Mouse (Mus musculus): ENCODE results near the gene Nom1. TPM values are rescaled to one million over a fixed set of nuclear protein-coding genes. Genes with fewer than 3 reads are reported as not detected.

Gene Nom1
- polyA plus RNA-seq, 1 experiment = 14.4 TPM

DNA sequence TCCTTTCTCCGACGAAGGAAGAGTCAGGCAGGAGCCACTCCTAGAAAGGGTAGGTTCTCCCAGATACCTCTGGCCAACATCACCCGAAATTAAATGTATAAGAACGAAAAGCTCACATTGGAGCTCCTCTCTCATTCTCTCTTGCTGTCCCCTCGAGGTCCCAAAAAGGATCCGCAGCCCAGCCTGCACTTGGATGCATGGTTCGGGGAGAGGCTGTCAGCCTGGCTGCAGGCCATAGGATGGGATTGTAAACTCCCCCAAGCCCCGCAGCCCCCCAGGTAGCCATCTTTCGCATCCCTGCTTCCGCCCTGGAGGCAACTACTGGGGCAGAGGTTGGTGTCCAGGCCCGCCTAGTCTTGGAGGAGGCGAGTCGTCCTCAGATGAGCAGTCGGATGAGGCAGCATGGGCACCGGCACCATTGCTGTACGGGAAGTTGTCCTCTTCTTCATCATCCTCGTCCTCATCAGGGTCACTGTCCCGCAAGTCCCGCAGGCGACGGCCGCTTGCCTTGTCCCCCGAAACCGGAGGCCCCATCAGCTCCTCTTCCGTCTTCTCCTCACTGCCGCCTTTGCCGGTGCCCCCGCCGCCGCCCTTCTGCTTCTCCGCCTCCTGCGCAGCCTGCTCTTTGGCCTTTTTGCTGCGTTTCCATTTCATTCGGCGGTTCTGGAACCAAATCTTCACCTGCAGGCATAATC lies 39.2 kb downstream of the Nom1 start:
- DNase-seq (ENCODE audit: low read depth) = no peak
- TF ChIP-seq POLR2A (IDR thresholded peaks at IDR 0.05; ENCODE audit: borderline replicate concordance, extremely low read depth, insufficient read depth, insufficient read length, poor library complexity, severe bottlenecking) (no peak), CTCF (IDR thresholded peaks at IDR 0.05; ENCODE audit: borderline replicate concordance, extremely low read depth, insufficient read depth, insufficient read length) (no peak)

DNA sequence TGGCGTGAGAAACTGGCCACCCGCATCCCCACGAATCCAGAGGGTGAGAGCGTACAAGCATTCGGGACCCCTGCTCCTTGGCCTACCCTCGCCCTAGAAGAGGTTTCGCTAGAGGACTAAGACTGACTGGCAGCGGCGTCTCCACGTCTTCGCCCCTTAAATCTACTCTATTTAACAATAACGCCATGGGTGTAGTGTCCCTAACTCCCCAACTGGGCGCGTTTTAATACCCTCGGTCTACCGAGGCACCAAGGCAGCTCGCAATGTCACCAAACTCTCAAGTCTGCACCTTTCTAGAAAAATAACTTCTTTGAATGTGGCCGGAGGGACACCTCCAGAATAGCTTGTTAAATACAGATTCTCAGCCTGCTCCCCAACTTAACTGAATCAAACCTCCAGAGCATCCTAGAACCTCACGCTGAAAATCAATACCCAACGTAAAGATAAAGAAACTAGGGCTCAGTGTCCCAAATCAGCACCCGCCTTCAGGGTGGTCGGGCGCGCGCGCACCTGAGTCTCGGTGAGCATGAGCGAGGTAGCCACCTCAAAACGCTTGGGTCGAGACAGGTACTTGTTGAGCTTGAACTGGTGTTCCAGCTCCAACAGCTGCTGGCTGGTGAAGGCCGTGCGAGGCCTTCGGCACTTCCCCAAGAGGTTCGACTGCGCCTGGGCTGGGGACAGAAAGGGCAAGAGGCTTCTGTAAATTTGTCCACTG lies 39.9 kb downstream of the Nom1 start:
- TF ChIP-seq CTCF (IDR thresholded peaks at IDR 0.05; ENCODE audit: borderline replicate concordance, extremely low read depth, insufficient read depth, insufficient read length) = no peak
- no peak for TF ChIP-seq POLR2A (IDR thresholded peaks at IDR 0.05; ENCODE audit: borderline replicate concordance, extremely low read depth, insufficient read depth, insufficient read length, poor library complexity, severe bottlenecking)
- no peak for DNase-seq (ENCODE audit: low read depth)

DNA sequence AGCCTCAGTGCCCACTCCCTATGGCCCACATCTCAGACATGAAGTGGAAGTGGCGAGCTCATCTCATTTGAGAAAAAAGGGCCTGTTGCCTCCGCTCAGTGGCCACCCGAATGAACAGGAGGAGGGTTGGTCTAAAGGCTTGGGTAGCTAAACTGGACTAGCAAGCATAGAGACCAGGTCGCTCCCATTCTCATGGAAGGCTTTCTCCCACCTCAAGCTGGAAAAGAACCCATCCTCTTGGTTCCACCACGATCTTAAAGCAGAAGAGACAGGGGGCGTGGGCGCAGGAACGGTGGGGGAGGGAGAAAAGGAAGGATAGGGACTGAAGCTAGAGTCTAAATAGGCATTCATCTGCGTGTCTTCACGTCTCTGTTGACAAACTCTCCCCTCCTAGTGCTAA lies 40.6 kb downstream of the Nom1 start:
- TF ChIP-seq POLR2A (IDR thresholded peaks at IDR 0.05; ENCODE audit: borderline replicate concordance, extremely low read depth, insufficient read depth, insufficient read length, poor library complexity, severe bottlenecking) = no peak
- TF ChIP-seq CTCF (IDR thresholded peaks at IDR 0.05; ENCODE audit: borderline replicate concordance, extremely low read depth, insufficient read depth, insufficient read length) = no peak
- DNase-seq (ENCODE audit: low read depth) = no peak

DNA sequence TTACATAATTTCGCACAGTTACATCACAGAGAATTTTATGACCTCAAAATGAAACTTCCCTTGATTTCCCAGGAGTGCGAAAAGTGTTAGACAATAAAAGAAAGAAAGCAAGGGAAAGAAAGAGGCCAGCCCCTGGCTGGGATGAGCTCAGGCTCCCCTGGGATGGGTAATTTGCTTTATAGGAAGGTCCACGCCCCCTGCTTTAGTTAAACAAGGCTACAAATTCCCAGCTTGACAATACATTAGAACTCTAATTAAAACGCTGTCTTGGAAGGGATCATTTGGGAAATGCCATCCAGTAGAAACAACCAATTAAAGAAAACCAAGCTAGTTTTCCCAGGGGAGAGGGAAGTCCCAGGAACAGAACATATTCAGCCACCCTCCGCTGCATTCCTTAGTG lies 41.1 kb downstream of the Nom1 start:
- peak; percentile 46 for DNase-seq (ENCODE audit: low read depth)
- no peak for TF ChIP-seq POLR2A (IDR thresholded peaks at IDR 0.05; ENCODE audit: borderline replicate concordance, extremely low read depth, insufficient read depth, insufficient read length, poor library complexity, severe bottlenecking)
- no peak for TF ChIP-seq CTCF (IDR thresholded peaks at IDR 0.05; ENCODE audit: borderline replicate concordance, extremely low read depth, insufficient read depth, insufficient read length)

DNA sequence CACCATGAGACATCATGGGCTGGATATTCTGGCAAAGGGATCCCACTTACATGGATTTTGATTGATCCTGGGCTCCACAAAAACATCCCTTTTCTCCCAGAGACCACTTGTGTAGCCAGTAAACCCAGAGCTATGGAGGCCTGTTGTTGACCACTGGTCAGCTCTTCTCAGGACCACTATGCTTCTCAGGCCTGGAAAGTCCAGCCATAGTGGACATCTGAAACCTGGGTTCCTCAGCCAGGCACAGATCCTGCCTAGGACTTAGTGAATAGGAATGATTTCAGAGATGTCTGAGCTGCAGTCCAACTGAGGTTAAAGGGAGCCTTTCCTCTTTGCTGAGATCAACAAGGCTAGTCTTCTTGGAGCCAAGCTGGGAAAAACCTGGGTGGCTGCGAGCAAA lies 41.6 kb downstream of the Nom1 start:
- TF ChIP-seq POLR2A (IDR thresholded peaks at IDR 0.05; ENCODE audit: borderline replicate concordance, extremely low read depth, insufficient read depth, insufficient read length, poor library complexity, severe bottlenecking) (no peak), CTCF (IDR thresholded peaks at IDR 0.05; ENCODE audit: borderline replicate concordance, extremely low read depth, insufficient read depth, insufficient read length) (no peak)
- DNase-seq (ENCODE audit: low read depth) = no peak

DNA sequence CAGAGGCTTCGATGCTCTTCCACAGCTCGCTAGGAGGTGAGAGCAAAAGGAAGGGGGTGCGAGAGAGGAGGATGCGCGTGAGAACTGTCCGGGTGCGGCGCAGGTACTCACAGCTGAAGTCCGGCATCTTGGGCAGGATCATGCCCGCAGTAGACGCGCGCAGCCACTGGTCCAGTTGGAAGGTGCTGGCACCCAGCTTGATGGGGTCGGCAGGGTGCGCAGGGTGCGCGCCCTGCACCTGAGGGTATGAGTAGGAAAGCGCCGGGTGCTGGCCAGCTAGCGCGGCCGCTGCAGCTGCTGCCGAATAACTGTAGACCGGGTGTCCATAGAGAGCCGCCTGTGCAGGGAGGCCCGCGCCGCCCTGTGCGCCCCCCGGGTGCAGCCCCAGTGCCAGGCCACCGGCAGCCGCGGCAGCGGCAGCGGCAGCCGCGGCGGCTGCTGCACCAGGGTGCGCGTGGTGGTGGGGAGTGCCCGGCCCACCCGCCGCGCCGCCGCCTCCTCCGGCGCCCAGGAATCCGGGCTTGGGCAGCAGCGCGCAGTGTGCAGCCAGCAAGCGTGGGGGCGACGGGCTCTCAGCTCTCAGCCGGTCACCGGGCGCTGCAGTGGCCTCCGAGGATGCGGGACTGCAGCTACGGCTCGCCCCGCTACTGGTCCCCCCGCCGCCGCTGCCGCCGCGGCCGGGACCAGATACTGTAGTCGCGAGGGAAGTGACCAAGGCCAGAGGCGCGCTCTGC lies 43.2 kb downstream of the Nom1 start:
- no peak for DNase-seq (ENCODE audit: low read depth)
- TF ChIP-seq CTCF (IDR thresholded peaks at IDR 0.05; ENCODE audit: borderline replicate concordance, extremely low read depth, insufficient read depth, insufficient read length) (no peak), POLR2A (IDR thresholded peaks at IDR 0.05; ENCODE audit: borderline replicate concordance, extremely low read depth, insufficient read depth, insufficient read length, poor library complexity, severe bottlenecking) (no peak)

DNA sequence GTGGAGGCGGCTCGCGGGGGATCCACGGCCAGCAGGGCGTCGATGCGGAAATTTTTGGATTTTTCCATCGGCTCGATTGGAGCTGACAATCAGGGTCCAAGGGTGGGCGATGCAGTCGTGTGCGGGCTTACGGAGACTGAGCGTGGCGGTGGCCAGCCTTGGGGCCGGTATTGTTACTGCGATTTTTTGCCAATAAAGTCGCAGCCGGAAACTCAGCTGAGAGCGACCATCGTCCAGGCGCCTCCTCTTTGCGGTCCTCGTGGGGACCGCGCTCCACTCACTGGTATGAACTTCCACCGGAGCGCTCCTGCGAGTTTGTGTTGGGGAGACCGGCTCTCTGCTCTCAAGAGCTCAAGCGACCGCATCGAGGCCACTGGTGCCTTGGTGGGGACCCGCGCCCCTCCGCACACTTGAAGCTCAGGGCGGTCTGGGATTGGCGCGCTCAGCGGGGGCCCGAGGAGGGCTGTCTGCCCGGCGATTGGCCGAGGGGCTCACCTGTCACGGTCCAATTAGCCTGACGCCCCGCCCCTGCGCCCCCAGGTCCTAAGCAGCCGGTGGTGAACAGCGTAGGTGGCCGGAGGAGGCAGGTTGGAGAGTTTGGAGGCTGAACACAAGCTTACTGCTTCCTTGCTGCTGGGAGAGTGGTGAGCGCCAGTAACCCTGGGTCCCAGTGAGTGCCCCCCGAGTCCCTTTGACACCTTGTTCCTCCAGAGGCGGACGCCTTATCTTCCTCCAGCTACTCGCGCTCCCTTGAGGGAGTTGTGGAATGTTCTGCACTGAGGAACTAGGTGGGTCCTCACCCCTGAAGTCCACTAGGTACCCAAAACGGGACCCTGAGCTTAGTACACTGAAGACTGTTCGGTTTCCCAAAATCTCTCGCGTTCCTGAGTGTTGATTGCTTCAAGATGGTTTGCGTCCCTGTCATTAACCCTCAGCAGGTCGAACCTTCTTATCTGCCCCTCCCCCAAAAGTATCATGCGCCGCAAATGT lies 44.0 kb downstream of the Nom1 start, which contains the start of gene Mnx1:
Gene Mnx1 (minus strand): TSS at position 263 of the 990 bp plus-strand sequence.
- TF ChIP-seq CTCF (IDR thresholded peaks at IDR 0.05; ENCODE audit: borderline replicate concordance, extremely low read depth, insufficient read depth, insufficient read length) (no peak), POLR2A (IDR thresholded peaks at IDR 0.05; ENCODE audit: borderline replicate concordance, extremely low read depth, insufficient read depth, insufficient read length, poor library complexity, severe bottlenecking) (no peak)
- DNase-seq (ENCODE audit: low read depth) = no peak

DNA sequence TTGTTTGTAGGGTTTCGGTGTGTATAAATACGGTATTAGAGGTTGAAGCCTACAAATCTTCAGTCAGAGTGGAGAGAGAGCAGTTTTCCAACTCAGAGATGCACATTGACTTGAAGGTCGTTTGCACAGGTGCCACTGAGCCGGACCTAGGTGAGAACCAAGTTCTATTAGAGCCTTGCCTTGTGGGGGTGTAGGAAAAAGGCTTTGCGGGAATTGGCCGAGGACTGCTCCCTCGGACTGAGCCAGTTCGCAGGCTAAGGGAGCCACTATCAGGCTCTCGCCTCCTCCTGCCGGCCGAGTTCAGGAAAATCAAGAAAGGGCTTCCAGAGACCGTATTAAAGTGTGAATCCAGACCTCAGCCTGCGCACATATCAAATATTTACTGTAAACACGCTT lies 44.7 kb downstream of the Nom1 start:
- peak; percentile 71 for DNase-seq (ENCODE audit: low read depth)
- peak; percentile 55; the same call in 1 of the 2 replicates for TF ChIP-seq CTCF (IDR thresholded peaks at IDR 0.05; ENCODE audit: borderline replicate concordance, extremely low read depth, insufficient read depth, insufficient read length)
- no peak for TF ChIP-seq POLR2A (IDR thresholded peaks at IDR 0.05; ENCODE audit: borderline replicate concordance, extremely low read depth, insufficient read depth, insufficient read length, poor library complexity, severe bottlenecking)

DNA sequence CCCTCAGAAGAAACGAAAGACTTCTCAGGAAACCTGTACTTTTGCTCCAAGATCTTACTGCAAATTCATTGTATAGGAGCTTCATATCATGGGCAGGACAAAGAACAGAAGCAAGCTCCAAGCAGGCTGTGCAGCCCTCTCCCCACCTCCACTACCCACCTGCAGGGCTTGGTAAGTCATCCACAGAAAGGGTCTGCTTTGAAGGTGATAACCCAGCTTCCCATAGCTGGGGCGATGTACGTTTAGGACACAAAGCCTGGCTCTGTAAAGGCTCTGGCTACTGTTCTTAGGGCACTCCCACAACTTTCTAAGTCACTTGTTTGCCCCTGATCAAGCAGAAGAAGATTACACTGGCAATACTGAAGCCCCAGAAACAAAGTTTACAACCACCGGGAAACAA lies 49.3 kb downstream of the Nom1 start:
- no peak for DNase-seq (ENCODE audit: low read depth)
- TF ChIP-seq POLR2A (IDR thresholded peaks at IDR 0.05; ENCODE audit: borderline replicate concordance, extremely low read depth, insufficient read depth, insufficient read length, poor library complexity, severe bottlenecking) (no peak), CTCF (IDR thresholded peaks at IDR 0.05; ENCODE audit: borderline replicate concordance, extremely low read depth, insufficient read depth, insufficient read length) (no peak)
